26 mouse cellular contexts compared by ENCODE assay signal in the genomic region with DNA sequence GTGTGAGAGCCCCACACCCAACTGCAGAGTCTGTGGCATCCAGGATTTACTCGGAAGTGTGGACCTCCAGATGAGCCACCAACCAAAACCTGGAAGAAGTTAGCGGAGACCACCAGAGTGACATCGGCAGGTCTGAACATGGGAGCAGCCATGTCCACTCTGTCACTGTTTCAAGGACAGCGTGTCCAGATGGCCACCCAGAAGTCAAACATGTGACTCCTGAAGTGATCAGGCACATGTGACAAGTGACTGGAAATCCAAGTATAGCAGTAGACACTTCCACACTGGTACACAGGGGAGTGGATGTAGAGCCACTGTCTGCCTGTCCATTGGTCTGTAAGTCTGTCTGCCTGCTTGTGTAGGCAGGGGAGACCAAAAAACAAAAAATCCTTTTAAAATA. TPM values are rescaled to one million over a fixed set of nuclear protein-coding genes. Genes with fewer than 3 reads are reported as not detected.
DNase-seq lines count a peak whose midpoint lies in the region; ATAC-seq lines count a peak whose summit lies in the region.
"Had no signal": no experiment of that assay in that cellular context is flagged by ENCODE, and none has a peak within 500 bp of the region (broad histone marks: within the 10 kb centered on the region; RNA-seq: fewer than 3 reads in every experiment).

No protein-coding gene starts in this region.

- no peak overlapping the region for H3K27ac ChIP-seq in heart, embryonic 12.5 days (ENCODE audit: poor library complexity, severe bottlenecking)
- no peak overlapping the region; the same call in 1 of the 2 replicates for H3K27ac ChIP-seq in heart, embryonic 10.5 days
- H3K27ac ChIP-seq in heart, embryonic 15.5 days, result no peak overlapping the region
- H3K27ac ChIP-seq: embryonic facial prominence, embryonic 10.5 days; embryonic facial prominence, embryonic 13.5 days; forebrain, embryonic 12.5 days; forebrain, embryonic 15.5 days; hindbrain, embryonic 14.5 days; hindbrain, postnatal 0 days had no signal

- H3K4me2 ChIP-seq in heart, embryonic 12.5 days, result no peak overlapping the region
- H3K4me2 ChIP-seq in heart, embryonic 15.5 days, result no peak overlapping the region
- H3K4me2 ChIP-seq: embryonic facial prominence, embryonic 13.5 days; forebrain, embryonic 12.5 days; forebrain, embryonic 15.5 days; hindbrain, embryonic 14.5 days had no signal

- intact Hi-C loops in heart, postnatal 25 days (cut with DNase I), result no loop called here

- WGBS in heart, embryonic 12.5 days, result 84% methylated on average over 4 of the region's 4 CpGs
- 86% methylated on average over 4 of the region's 4 CpGs for WGBS in heart, embryonic 10.5 days
- 83% methylated on average over 4 of the region's 4 CpGs for WGBS in heart, embryonic 15.5 days

- H3K36me3 ChIP-seq in heart, embryonic 12.5 days, result no peaks in the 10 kb centered on the region
- H3K36me3 ChIP-seq in heart, embryonic 10.5 days, result no peaks in the 10 kb centered on the region
- H3K36me3 ChIP-seq in heart, embryonic 15.5 days, result no peaks in the 10 kb centered on the region
- H3K36me3 ChIP-seq: embryonic facial prominence, embryonic 10.5 days; embryonic facial prominence, embryonic 13.5 days; forebrain, embryonic 12.5 days; forebrain, embryonic 15.5 days had no signal

- DNase-seq in heart, adult 11 months, result peak; percentile 95
- peak; percentile 49 for DNase-seq in heart, adult 8-10 months (ENCODE audit: low spot score)
- DNase-seq in heart, embryonic 10.5 days (ENCODE audit: low spot score), result no peak
- no peak for DNase-seq in heart, postnatal 25 days (ENCODE audit: low spot score)
- DNase-seq in spleen, postnatal 10 days (ENCODE audit: low spot score in 2 of 2), result no peak
- DNase-seq: adrenal gland, adult 8-10 months; adrenal gland, postnatal 25 days; cerebellum, adult 11-12 months; cerebellum, adult 8-10 months; cerebellum, postnatal 10 days; cerebellum, postnatal 36 days; embryo, embryonic 11 days; gastrocnemius, postnatal 25 days; kidney, adult 18-20 months had no signal

- H3K27me3 ChIP-seq in heart, embryonic 12.5 days (replicated peaks), result 0 out of 2 replicates have a peak, but pooled peaks cover 11% of the 10 kb centered on the region
- H3K27me3 ChIP-seq in heart, embryonic 10.5 days (ENCODE audit: insufficient read depth, poor library complexity, severe bottlenecking), result peaks cover 14% of the 10 kb centered on the region; the same call in 1 of the 2 replicates
- 0 out of 2 replicates have a peak, but pooled peaks cover 2% of the 10 kb centered on the region for H3K27me3 ChIP-seq in heart, embryonic 15.5 days
- H3K27me3 ChIP-seq: embryonic facial prominence, embryonic 13.5 days; forebrain, embryonic 15.5 days had no signal

- H3K9me3 ChIP-seq in heart, embryonic 12.5 days (replicated peaks), result no peaks in the 10 kb centered on the region
- no peaks in the 10 kb centered on the region for H3K9me3 ChIP-seq in heart, embryonic 10.5 days
- H3K9me3 ChIP-seq in heart, embryonic 15.5 days (replicated peaks), result no peaks in the 10 kb centered on the region
- H3K9me3 ChIP-seq: embryonic facial prominence, embryonic 10.5 days; embryonic facial prominence, embryonic 13.5 days; forebrain, embryonic 12.5 days; forebrain, embryonic 15.5 days had no signal

- H3K4me3 ChIP-seq in heart, embryonic 12.5 days, result no peak overlapping the region
- no peak overlapping the region for H3K4me3 ChIP-seq in heart, embryonic 10.5 days
- H3K4me3 ChIP-seq in heart, embryonic 15.5 days, result no peak overlapping the region
- H3K4me3 ChIP-seq: embryonic facial prominence, embryonic 10.5 days; embryonic facial prominence, embryonic 13.5 days; erythroblast, embryonic 14.5 days; forebrain, embryonic 12.5 days; forebrain, embryonic 15.5 days had no signal

- H3K9ac ChIP-seq in heart, embryonic 12.5 days, result no peak overlapping the region
- H3K9ac ChIP-seq in heart, embryonic 15.5 days, result no peak overlapping the region
- H3K9ac ChIP-seq: embryonic facial prominence, embryonic 13.5 days; forebrain, embryonic 12.5 days; forebrain, embryonic 15.5 days; hindbrain, embryonic 14.5 days had no signal

- no peak for ATAC-seq in heart, embryonic 12.5 days (ENCODE audit: insufficient number of reproducible peaks, low FRiP score)
- ATAC-seq in heart, embryonic 15.5 days (replicated peaks; ENCODE audit: insufficient number of reproducible peaks, insufficient read depth, low FRiP score, low read depth), result 0 out of 2 replicates have a peak, but pooled peaks have one; percentile 7
- ATAC-seq: activated CD4-positive, CD25-positive, alpha-beta regulatory T cell, adult 4 months; forebrain, embryonic 15.5 days; hindbrain, postnatal 0 days; inflammation-experienced regulatory T-cells, adult 6 months; intestine, embryonic 16.5 days had no signal

- peaks cover 33% of the 10 kb centered on the region for H3K4me1 ChIP-seq in heart, embryonic 12.5 days (replicated peaks)
- peaks cover 25% of the 10 kb centered on the region for H3K4me1 ChIP-seq in heart, embryonic 10.5 days
- H3K4me1 ChIP-seq in heart, embryonic 15.5 days (replicated peaks), result peaks cover 10% of the 10 kb centered on the region
- H3K4me1 ChIP-seq: embryonic facial prominence, embryonic 13.5 days; forebrain, embryonic 12.5 days; forebrain, embryonic 15.5 days had no signal

RNA-seq across cellular contexts. Expression of gene Ablim2, which starts 47.0 kb away (rescaled TPM):
- 3.8 and 3.9 TPM in 2 replicates for polyA plus RNA-seq in heart, embryonic 12.5 days (2016; fragmentation: Nextera tagmentation; extraction: Ambion mirVana)
- total RNA-seq in heart, adult 8-10 months (2022), result 10 to 100 TPM; 18.5 to 28.5 (median 20.9) TPM
- 1.7 and 2.6 TPM in 2 replicates for polyA plus RNA-seq in heart, embryonic 10.5 days (2016; fragmentation: Nextera tagmentation; extraction: Ambion mirVana)
- polyA plus RNA-seq in heart, embryonic 15.5 days (2015; fragmentation: Nextera tagmentation; extraction: Ambion mirVana), result 4.3 and 5.3 TPM in 2 replicates
- total RNA-seq in heart, postnatal 25 days (2021), result 10 to 100 TPM; 14.9 to 16.0 TPM
- polyA plus RNA-seq: erythroblast, embryonic 14.5 days had no signal

Comparison
In these comparisons a context has a peak if more than half of its experiments do, and no peak if none do; other contexts are left out.
1. DNase-seq: peak in heart, adult 11 months (single experiment) and heart, adult 8-10 months (single experiment); none in heart, embryonic 10.5 days (single experiment), heart, postnatal 25 days (single experiment) and spleen, postnatal 10 days (0 of 2).